Mouse (Mus musculus) frontal cortex, adult (tissue): ENCODE data around the gene Hdac7.
"Not testable (repeated sequence)": the region's sequence is repeated elsewhere in the genome, so short reads cannot be mapped to it uniquely, and the experiment has no call there.

ENCODE experiments used
- ATAC-seq: cut with Nextera tagmentation; 2 replicates; pipeline ENCODE4 v1.9.2; 2017; ENCODE audit warnings: mild to moderate bottlenecking, moderate library complexity, mixed read lengths; ENCODE audit not compliant: low TSS enrichment

Gene Hdac7

DNA sequence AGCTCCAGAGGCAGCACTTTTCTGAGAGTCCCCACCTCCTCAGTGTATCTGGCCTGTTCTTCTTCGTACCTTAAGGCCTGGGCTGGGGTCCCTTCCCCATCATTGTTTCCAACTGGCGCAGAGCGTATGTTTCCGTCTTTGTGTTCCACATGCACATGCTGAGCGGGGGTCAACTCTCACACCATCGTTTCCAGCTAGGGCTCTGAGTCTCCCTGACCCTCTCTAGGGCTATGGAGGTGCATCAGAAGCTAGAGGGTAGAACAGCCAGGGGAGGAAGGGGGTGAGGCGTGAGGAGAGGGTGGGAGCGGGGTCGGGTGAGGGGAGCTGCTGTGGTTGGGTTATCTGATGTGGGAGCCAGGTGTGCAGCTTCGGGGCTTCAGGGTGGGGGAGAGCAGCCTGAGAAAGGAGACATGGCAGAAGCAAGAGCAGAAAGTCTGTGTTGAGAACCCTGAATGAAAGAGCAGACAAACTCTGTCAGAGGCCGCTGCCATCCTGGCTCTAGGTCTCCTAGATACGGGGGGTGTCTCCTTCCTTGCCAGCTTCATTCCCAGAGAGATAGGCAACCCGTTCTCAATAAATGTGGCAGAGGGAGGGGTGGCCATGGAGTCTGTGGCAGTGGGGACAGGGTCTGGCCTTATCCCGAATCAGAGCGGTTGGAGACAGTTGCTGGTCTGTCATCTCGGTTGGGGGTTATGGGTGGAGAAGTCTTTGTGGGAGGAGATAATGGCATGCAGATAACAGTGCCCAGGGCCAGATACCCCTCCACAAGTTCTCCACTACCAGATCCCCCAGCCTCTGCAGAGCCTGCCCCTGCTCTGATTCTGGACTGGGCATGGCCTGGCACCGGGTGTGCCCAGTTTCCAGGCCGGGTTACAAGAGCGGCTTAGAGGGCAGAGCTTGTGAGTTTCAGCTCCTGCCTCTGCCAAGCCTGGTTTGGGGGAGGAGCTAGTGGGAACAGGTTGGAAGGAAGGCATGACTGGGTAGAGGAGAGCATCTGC lies at the start of gene Hdac7:
TSS of gene Hdac7 (minus strand) at position 466 of the 998 bp plus-strand sequence.
- ATAC-seq: no peak

DNA sequence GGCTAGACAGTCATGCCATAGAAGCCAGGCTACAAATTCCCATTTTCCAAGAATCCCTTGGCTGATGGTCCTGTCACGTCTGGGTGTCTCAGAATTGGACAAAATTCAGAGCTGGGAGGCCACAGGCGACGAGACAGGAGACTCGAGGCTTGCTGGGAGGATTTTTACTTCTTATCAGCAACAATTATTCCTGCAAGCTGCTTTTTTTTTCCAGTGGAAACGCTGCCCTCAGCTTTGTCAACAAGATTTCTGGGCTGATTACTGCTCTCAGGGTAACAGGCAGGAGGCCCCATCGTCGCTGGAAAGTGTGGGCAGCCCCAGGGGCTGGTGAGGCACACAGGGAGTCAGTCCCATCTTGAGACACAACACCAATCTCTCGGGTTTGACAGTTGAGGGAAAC lies 48.2 kb upstream of the Hdac7 start:
- ATAC-seq: no peak

DNA sequence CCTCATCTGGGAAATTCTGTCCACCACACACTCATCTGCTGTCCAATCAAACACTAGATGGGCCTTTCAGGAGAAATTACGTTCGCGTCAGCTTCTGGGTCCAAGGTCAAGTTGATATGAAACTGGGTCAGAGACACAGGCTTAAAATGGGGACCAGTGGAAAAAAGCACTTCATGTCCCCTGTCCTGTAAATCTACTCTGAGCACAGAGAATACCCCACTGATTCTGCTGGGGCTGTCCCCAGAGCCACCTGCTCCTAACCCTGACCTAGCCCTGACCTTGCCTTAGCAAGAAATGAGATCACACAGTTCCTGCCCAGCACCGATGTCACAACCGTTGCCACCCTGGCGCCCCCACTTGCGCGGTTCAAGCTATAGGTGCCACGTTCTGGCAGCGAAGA lies 46.1 kb upstream of the Hdac7 start:
- no peak for ATAC-seq

DNA sequence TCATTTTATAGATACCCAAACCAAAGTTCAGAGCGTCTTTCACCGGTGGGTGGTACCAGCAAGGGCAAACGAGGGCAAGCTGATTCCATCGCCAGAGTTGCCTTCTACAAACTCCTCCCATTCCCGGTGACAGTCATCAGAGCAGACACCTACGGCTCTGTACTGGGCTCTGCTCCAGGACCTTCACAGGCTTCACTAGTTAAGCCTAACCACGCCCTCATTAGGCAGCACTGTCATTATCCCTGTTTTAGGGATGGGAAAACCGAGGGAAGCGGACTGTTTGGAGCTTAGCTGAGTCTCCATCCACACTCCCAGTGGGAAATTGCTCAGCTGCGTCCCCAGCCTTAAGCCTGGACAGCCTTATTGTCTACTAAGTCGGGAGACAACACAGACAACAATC lies 45.7 kb upstream of the Hdac7 start:
- peak; percentile 70 for ATAC-seq

DNA sequence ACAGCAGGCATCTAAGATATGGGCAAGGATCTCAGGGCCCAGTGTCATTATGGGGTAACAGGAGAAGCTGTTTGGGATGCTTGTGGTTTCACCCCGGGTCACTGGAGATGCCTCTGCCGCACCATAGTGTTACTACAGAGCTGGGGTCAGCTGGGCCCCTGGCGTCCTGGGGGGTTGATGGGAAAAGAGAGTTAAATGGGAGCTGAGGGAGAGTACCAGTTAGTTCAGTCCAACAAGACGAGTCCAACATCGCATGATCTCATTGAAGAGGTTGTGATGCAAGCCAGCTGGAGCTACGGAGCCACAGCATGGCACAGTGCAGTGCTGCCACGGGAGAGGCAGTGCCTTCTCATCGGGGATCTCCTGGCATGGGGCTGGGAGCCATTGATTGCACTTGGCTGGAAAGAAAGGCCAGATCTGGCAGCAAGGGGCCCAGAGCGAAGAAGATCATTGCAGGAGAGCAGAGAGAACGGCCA lies 43.3 kb upstream of the Hdac7 start:
- ATAC-seq: no peak

DNA sequence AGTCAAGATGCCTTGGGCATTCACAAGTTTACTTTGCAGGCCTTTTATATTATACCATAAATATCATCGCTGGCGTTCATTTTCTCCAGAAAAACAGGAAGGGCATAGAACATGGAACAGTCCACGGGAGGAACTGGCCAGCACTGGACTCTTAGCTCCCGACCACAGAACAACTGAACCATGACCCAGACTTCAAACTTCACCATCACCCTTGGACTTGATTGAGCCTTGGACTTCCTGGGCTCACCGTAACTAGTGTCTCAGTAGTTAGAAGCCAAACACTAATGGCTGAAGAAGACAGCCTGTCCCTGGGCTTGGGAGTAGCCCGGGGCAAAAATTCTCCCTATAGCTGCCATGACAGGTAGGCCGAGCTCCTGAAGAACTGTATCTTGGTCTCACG lies 37.1 kb upstream of the Hdac7 start:
- ATAC-seq: no peak

DNA sequence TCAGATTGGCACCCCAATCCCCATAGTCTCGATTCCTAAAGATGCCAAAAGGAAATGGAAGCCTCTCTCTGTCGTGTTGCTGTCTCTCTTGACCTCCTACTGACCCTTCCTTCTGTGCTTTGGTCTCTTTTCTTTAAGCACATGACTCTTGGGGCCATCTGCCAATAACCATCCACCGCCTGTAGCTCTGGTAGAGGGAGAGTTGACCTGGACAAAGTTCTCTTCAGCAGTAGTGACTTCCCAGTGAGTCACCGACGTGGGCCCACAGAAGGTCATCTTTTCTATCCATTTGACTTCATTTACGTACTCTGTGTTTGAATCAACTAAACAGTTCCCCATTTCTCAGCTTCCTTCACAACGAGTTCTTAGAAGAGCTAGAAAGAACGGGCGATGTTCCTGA lies 36.1 kb upstream of the Hdac7 start:
- no peak for ATAC-seq

DNA sequence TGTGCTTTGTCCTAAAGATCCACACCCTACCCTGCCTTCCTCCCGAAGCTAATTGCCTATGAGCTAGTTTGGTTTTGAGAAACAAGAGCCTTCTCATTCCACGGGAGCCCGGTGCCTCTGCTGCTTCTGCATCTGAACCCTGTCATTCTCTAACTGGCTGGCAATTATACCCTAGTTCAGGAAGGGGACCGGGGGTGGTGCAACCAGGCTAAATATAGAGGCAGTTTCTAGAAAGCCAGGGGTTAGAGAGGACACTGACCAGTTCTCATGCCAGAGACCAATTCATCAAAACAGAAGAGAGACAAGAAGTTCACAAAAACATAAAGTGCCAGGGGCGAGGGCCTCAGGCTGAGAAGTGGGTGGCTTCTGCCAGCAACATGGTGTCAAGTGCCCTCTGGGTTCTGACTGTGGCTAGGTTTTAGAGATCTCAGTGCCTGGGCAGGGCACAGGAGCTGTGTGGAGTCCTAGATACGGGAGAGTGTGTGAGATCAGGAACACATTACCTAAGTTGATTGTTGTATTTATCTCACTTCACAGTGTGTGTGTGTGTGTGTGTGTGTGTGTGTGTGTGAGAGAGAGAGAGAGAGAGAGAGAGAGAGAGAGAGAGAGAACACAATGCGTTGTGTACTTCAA lies 34.5 kb upstream of the Hdac7 start:
- ATAC-seq: no peak

DNA sequence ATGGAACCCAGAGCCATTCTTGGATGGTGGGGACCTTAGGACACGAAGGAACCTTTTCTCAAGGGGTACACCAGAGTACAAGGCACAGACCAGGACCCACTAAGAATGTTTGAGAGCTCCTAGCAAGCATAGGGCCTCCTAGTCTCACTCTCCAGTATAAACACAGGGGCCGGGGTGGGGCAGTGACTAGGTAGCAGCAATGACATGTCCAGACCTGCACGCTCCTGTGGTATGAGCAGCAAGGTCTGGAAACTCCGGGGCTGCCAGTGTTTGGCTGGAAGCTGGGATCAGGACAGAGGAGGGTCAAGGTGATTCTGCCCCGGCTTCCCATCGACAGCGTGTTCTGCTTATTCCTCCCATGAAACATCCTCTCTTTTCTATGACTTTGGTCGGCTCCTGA lies 31.5 kb upstream of the Hdac7 start:
- ATAC-seq: no peak

DNA sequence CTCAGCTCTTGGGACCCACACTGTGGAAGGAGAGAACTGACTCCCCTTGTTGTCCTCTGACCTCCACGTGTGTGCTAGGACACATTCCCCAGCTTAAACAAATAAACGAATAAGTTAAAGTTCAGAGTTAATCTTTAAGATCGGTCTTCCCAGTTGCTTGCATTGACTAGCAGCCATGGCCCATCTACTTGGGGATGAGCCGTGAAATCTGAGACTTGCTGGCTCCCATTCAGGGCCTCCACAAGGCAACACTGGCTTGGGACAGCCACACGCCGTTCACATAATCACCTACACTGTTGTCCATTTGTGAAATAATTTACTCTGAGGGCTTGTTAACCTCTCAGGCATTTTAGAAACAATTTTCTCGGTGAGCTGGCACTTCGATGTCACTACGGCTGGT lies 29.4 kb upstream of the Hdac7 start:
- ATAC-seq: no peak

DNA sequence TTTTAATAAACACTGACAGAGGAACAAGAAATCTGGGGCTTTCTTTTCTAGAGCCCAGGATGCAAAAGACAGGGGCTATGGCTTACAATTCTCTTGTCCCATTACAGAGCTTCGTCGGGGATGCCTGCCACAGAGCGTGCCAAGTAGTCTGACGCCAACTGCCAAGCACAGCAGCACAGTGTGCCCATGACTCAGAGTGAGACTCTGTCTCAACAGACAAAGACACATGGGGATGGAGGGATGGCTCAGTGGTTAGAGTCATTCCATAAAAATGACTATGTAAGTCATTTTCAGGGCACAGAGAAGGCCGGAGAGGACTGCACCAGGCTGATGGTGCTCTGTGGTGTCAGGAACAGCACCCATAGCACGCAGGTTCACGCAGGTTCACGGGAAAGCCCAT lies 27.9 kb upstream of the Hdac7 start:
- ATAC-seq: no peak; the same call in 1 of the 2 replicates

DNA sequence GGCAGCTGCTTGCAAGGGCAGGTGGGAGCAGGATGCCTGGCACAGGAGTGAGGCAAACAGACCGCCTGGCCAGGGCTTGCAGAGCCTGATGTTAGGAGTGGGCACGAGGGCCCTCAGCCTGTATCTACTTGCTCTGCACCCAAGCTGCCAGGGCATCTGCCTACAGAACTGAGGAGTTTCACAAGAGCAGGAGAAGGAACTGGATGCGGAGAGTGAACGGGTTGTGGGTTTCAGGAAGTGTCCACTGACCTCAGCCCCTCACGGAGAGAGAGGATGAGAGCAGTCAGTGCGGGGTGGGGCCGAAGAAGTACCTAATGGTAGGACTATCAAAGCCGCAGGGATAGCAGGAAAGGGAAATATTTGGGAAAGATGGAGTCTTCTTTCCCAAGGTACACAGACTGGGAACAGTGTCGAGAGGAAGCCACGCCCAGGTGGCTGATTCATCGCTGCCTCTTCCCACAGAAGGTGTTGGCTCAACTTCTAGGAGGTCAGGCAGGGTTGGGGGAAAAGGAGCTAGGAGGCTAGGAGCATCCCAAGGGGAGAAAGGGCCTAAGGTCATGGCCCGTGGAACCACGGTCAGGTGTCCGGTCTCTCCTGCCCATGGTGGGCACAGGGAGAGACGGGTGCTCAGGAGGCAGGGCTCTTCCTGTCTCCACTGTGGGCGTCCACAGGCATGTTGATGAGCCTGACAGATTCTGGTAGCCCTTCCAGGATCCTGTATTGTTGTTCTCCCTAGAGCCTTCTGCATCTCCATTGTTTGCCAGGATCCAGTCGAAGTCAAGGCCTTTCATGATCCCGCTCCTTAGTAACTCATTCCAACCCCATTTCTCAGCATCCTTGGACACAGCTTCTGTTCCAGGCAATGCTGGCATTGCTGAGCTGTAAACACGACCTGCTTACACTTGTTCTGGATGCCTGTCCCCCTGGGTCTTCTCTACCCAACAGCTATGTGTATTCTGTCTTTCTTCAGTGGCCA lies 27.0 kb upstream of the Hdac7 start:
- ATAC-seq: no peak

DNA sequence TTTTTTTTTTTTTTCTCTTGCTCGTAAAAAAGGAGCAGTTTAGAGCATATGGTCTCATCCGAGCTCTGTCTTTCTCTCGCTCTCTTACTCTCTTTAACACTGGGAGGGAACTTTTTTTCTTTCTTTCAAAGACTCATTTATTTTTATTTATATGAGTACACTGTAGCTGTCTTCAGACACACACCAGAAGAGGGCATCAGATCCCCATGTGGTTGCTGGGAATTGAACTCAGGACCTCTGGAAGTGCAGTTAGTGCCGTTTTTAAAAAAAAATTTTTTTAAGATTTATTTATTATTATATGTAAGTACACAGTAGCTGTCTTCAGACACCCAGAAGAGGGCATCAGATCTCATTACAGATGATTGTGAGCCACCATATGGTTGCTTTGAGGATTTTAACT lies 25.8 kb upstream of the Hdac7 start:
- ATAC-seq: not testable (repeated sequence)

DNA sequence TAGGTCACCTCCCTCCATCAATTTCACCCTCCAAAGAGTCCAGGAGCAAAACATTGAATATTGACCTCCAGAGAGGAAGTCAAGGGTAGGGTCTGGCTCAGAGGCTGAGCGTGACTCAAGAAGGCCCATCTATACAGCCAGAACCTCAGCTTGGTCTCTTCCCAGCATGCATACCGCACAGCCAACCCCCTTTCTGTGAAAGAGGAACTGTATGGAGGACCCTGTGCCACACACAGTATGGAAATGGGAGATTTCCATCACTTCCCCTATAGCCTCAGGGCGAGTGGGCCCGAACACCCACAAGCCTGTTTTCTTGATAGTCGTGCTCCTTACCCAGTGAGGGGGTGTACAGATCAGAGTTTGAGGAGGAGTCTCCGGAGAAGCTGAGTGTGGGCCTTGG lies 24.7 kb upstream of the Hdac7 start:
- 0 out of 2 replicates have a peak, but pooled peaks have one; percentile 23 for ATAC-seq

DNA sequence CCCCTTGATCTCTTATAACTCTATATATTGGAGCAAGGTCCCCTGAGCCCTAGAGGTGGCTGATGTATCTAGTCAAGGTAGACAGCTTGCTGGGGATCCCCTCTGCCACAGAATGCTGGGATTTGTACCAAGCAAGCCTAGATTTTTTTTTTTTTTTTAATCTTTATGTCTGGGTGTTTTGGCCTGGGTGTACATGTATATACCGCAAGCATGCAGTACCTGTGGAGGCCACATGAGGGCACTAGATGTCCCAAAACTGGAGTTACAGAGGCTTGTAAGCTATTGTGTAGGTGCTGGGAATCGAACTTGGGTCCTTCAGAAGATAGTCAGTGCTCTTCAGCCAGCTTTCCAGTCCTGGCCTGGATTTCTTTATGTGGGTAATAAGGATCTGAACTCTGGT lies 21.7 kb upstream of the Hdac7 start:
- no peak for ATAC-seq

DNA sequence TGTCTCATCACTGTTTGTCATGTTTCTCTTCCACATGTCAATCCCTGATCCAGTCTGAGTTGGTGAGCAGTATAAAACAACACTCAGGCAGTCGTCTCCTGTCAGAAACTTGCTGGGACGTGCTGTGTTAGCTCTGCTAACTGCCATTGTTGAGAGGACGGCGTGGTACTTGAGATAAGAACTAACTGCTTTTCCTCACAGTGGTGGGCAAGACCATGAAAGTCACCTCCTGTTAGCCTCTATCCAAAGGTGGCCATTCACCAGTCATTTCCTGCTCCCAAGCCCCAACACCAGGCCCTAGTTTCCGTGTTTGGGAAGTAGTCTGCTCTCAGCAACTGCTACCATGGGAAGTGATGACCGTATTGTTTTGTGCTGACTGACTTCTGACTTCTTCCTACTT lies 20.9 kb upstream of the Hdac7 start:
- no peak for ATAC-seq

DNA sequence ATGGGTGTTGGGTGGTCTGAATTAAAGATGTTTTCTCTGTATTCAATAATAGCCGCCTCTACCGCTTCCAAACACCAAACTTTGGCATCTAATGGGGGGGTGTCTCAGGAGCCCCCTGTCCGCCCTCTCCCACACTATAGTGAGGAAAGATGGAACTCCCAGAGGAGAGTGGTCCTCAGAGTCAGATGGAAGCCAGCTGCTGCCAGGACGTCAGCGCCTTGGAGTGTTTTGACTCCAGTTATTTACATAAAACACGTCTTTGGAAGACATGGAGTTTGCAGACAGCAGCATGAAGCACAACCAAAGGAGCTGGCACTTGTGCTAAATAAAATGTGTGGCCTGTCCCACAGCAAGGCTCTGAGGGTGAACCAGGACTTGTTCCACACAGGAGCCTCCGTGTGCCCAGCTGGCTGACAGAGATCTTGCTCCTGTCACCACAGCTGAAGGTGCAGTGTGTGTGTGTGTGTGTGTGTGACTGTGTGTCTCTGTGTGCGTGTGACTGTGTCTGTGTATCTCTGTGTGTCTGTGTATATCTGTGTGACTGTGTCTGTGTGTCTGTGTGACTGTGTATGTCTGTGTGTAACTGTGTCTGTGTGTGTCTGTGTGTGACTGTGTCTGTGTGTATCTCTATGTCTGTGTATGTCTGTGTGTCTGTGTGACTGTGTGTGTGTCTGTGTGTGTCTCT lies 20.2 kb upstream of the Hdac7 start:
- ATAC-seq: no peak

DNA sequence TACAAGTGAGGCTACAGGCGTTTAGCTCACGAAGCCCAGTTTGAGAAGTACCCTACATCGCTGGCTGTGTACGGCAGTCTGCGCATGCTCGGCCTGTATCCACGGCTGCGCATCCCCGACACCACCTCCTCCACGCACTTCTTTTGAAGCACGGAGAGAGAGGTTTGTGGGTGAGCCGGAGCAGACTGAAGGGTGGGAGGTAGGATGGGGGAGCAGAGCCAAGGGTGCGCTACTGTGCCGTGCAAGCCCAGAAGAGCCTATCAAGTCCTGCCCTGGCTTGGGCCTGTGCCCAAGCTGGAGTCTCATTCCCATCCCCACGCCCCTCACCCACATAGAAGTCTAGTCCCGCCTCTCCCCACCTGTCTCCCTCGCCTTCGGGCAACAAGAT lies 19.2 kb upstream of the Hdac7 start:
- peak; percentile 93 for ATAC-seq

DNA sequence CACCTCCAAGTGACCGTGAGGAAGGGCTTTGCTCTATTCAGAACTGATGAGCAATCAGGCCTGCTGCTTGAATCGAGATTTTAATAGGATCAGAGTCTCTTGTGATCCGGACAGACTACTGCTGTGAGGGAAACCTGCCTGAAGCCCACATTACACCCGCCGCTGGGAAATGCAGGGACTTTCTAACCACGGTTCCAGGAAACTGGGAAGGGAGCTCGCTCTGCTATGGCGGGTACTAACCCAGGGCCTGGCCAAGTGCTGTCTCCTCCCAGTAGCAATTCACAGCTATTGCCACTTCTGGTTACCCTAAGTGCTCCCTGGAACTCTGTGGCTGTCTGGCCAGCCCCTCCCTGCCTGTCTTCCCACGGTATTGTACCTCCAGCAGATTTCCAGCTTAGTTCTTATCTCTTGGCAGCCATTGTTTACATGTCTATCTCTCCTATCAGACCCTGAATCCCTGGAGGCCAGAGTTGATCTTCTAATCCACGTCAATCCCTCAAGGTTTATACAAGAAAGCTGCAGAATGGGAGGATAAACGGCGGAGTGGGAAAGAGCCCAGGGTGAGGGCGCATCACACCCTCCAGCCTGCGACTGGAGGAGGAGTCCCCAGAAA lies 18.7 kb upstream of the Hdac7 start:
- peak; percentile 11; the same call in 1 of the 2 replicates for ATAC-seq

DNA sequence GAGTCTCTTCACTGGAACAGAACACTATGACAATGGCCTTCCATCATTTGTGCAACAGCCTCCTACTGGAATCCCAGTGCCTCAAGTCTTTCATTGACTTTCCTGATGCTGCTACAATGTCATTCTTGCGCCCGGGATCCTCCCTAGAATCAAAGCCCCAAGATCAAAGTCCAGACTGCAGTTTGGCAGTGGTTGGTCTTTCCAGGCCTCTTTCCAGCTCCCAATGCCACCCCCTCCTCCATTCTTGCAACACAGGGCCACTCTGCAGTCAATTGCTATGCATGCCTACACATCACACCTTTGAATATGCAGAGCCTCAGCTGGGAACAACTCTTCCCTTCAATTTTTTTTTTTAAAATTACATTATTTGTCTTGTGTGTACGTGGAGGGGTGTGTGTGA lies 16.1 kb upstream of the Hdac7 start:
- no peak for ATAC-seq

DNA sequence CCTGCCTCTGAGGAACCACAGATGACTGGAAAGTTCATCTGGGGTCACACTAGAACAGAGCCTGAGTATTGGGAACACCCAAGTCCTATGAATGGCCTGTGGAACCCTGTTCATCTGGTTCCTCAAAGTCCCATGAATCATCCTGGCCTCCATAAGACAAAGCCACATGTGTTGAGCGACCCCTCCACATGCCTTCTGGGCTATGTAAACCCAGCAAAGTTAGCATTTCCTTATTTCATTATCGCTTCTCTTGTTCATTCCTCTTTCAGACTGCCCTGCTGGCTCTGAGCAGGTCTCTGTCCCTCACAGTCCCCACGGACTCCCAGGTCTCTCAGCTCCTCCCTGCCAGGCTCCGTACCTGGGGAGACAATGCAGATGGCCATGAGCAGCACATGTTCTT lies 14.1 kb upstream of the Hdac7 start:
- no peak for ATAC-seq
